Mouse (Mus musculus) testis, adult 2 months (tissue): ENCODE results near the gene Slc10a7. TPM values are rescaled to one million over a fixed set of nuclear protein-coding genes. Genes with fewer than 3 reads are reported as not detected.

Source experiments
- H3K27ac ChIP-seq: fragments of 200-500 bp; 2 replicates; pipeline ENCODE4 v1.5.1; 2012; ENCODE audit warnings: low read depth, low read length; ENCODE audit not compliant: control insufficient read depth, insufficient read depth
- H3K27me3 ChIP-seq: fragments of 200-500 bp; 2 replicates; pipeline ENCODE4 v1.6.1; 2012; ENCODE audit warnings: mild to moderate bottlenecking, low read length, moderate library complexity; ENCODE audit not compliant: control insufficient read depth, insufficient read depth
- H3K36me3 ChIP-seq: fragments of 200-500 bp; 2 replicates; pipeline ENCODE4 v1.6.1; 2012; ENCODE audit warnings: mild to moderate bottlenecking, low read length; ENCODE audit not compliant: control insufficient read depth, insufficient read depth
- H3K4me1 ChIP-seq: fragments of 200-500 bp; 2 replicates; pipeline ENCODE4 v1.6.1; 2012; ENCODE audit warnings: low read length; ENCODE audit not compliant: control insufficient read depth, insufficient read depth
- H3K4me3 ChIP-seq: fragments of 200-500 bp; 2 replicates; pipeline ENCODE4 v1.5.1; 2012; ENCODE audit warnings: low read depth, mild to moderate bottlenecking, low read length, moderate library complexity, mixed read lengths; ENCODE audit not compliant: control insufficient read depth
- CTCF ChIP-seq: fragments of 200-500 bp; IDR thresholded peaks from 2 replicates; pipeline ENCODE4 v1.5.1; 2012; ENCODE audit warnings: low read depth, mild to moderate bottlenecking, inconsistent platforms, low read length, moderate library complexity; ENCODE audit not compliant: control insufficient read depth, insufficient read depth, insufficient replicate concordance
- POLR2A ChIP-seq: fragments of 200-500 bp; IDR thresholded peaks from 2 replicates; pipeline ENCODE4 v1.6.1; 2012; ENCODE audit warnings: low read depth, mild to moderate bottlenecking, inconsistent platforms, low read length, moderate library complexity; ENCODE audit not compliant: control insufficient read depth
- polyA plus RNA-seq: library from polyadenylated mRNA; depleted of rRNA; stranded (reverse); fragments of >200 nt; gene quantifications from 2 replicates; pipeline ENCODE4 v1.2.3, GENCODE M21; 2012

The Slc10a7 gene
- polyA plus RNA-seq, 1 experiment, result 10.8 TPM

GRCm38 (mm10) chr8:78656700-78657370 is 147.7 kb downstream of the Slc10a7 start:
- Histone ChIP-seq H3K4me1 (no peaks in the 10 kb centered on the region), H3K27me3 (no peaks in the 10 kb centered on the region), H3K27ac (no peak overlapping the region), H3K4me3 (no peak overlapping the region), H3K36me3 (no peaks in the 10 kb centered on the region)
- TF ChIP-seq POLR2A, result no peak
- no peak for TF ChIP-seq CTCF

GRCm38 (mm10) chr8:78658172-78658571 is 149.0 kb downstream of the Slc10a7 start:
- no peak for TF ChIP-seq CTCF
- TF ChIP-seq POLR2A, result no peak
- Histone ChIP-seq H3K27ac (no peak overlapping the region), H3K27me3 (no peaks in the 10 kb centered on the region)

GRCm38 (mm10) chr8:78659617-78660187 is 150.6 kb downstream of the Slc10a7 start:
- no peak for TF ChIP-seq POLR2A
- TF ChIP-seq CTCF, result no peak

More at GRCm38 (mm10) chr8:78658172-78658571, 149.0 kb downstream of the Slc10a7 start:
- H3K4me1 ChIP-seq, result no peaks in the 10 kb centered on the region
- no peak overlapping the region for H3K4me3 ChIP-seq
- no peaks in the 10 kb centered on the region for H3K36me3 ChIP-seq

GRCm38 (mm10) chr8:78664306-78664940 is 155.3 kb downstream of the Slc10a7 start:
- no peak overlapping the region for H3K27ac ChIP-seq
- no peaks in the 10 kb centered on the region for H3K4me1 ChIP-seq
- no peaks in the 10 kb centered on the region for H3K36me3 ChIP-seq
- H3K4me3 ChIP-seq, result no peak overlapping the region
- H3K27me3 ChIP-seq, result no peaks in the 10 kb centered on the region
- TF ChIP-seq POLR2A (no peak), CTCF (no peak)

More at GRCm38 (mm10) chr8:78659617-78660187, 150.6 kb downstream of the Slc10a7 start:
- Histone ChIP-seq H3K4me1 (no peaks in the 10 kb centered on the region), H3K27ac (no peak overlapping the region), H3K36me3 (no peaks in the 10 kb centered on the region), H3K4me3 (no peak overlapping the region), H3K27me3 (no peaks in the 10 kb centered on the region)

- no peaks in the 10 kb centered on the region for H3K27me3 ChIP-seq
- H3K36me3 ChIP-seq, result no peaks in the 10 kb centered on the region
- TF ChIP-seq CTCF (no peak), POLR2A (no peak)
- no peak overlapping the region for H3K27ac ChIP-seq
- no peak overlapping the region for H3K4me3 ChIP-seq
- H3K4me1 ChIP-seq, result no peaks in the 10 kb centered on the region
Measured at GRCm38 (mm10) chr8:78667399-78667798, 158.3 kb downstream of the Slc10a7 start.

GRCm38 (mm10) chr8:78668206-78668605 is 159.1 kb downstream of the Slc10a7 start:
- no peak for TF ChIP-seq POLR2A
- TF ChIP-seq CTCF, result no peak
- H3K27me3 ChIP-seq, result no peaks in the 10 kb centered on the region

GRCm38 (mm10) chr8:78670241-78670640 is 161.1 kb downstream of the Slc10a7 start:
- no peaks in the 10 kb centered on the region for H3K4me1 ChIP-seq
- TF ChIP-seq POLR2A (no peak), CTCF (no peak)
- H3K4me3 ChIP-seq, result no peak overlapping the region
- H3K36me3 ChIP-seq, result no peaks in the 10 kb centered on the region
- no peaks in the 10 kb centered on the region for H3K27me3 ChIP-seq
- H3K27ac ChIP-seq, result no peak overlapping the region

More at GRCm38 (mm10) chr8:78668206-78668605, 159.1 kb downstream of the Slc10a7 start:
- H3K4me3 ChIP-seq, result no peak overlapping the region
- no peaks in the 10 kb centered on the region for H3K36me3 ChIP-seq
- no peaks in the 10 kb centered on the region for H3K4me1 ChIP-seq
- no peak overlapping the region for H3K27ac ChIP-seq

GRCm38 (mm10) chr8:78678541-78679219 is 169.5 kb downstream of the Slc10a7 start:
- Histone ChIP-seq H3K27me3 (no peaks in the 10 kb centered on the region), H3K4me1 (no peaks in the 10 kb centered on the region), H3K36me3 (no peaks in the 10 kb centered on the region), H3K4me3 (no peak overlapping the region), H3K27ac (no peak overlapping the region)
- no peak for TF ChIP-seq CTCF
